Mouse (Mus musculus) liver, embryonic 16.5 days (tissue): ENCODE results near the gene Olfr734. TPM values are rescaled to one million over a fixed set of nuclear protein-coding genes. Genes with fewer than 3 reads are reported as not detected.

ENCODE experiments used
- ATAC-seq: fragments of 200-750 bp; cut with Nextera tagmentation; 2 replicates; pipeline ENCODE4 v1.8.0; 2017; ENCODE audit warnings: low read depth, mild to moderate bottlenecking, moderate number of reproducible peaks, moderate library complexity
- H3K27ac ChIP-seq: fragments of 300-500 bp; sonication (generic); 2 replicates; pipeline ENCODE4 v1.5.1; 2014; ENCODE audit warnings: mild to moderate bottlenecking, low read length
- H3K27me3 ChIP-seq: fragments of 300-500 bp; sonication (generic); 2 replicates; pipeline ENCODE4 v1.6.1; 2014; ENCODE audit warnings: low read depth, low read length, mixed read lengths; ENCODE audit not compliant: control insufficient read depth, insufficient read depth
- H3K36me3 ChIP-seq: fragments of 300-500 bp; sonication (generic); 2 replicates; pipeline ENCODE4 v1.6.1; 2014; ENCODE audit warnings: mild to moderate bottlenecking; ENCODE audit not compliant: control insufficient read depth, insufficient read depth
- H3K4me1 ChIP-seq: fragments of 300-500 bp; sonication (generic); 2 replicates; pipeline ENCODE4 v1.6.1; 2014; ENCODE audit warnings: low read depth, low read length, mixed read lengths; ENCODE audit not compliant: control insufficient read depth
- H3K4me2 ChIP-seq: fragments of 300-500 bp; sonication (generic); 2 replicates; pipeline ENCODE4 v1.6.1; 2014; ENCODE audit warnings: low read depth, low read length, mixed read lengths
- H3K4me3 ChIP-seq: fragments of 300-500 bp; sonication (generic); 2 replicates; pipeline ENCODE4 v1.5.1; 2014; ENCODE audit warnings: low read depth, mild to moderate bottlenecking, low read length
- H3K9ac ChIP-seq: fragments of 300-500 bp; sonication (generic); 2 replicates; pipeline ENCODE4 v1.6.1; 2014; ENCODE audit warnings: low read depth, low read length
- H3K9me3 ChIP-seq: fragments of 300-500 bp; sonication (generic); replicated peaks from 2 replicates; pipeline ENCODE4 v1.6.1; 2016; ENCODE audit warnings: low read length; ENCODE audit not compliant: control insufficient read depth
- WGBS: fragments of 180-500 bp; shearing (Covaris S2); extraction: QIAGEN DNeasy Blood & Tissue Kit; methylation state at CpG from one replicate; pipeline ENCODE4 v1.1.7; 2014; ENCODE audit not compliant: insufficient replicate concordance; 5-methylcytosine and 5-hydroxymethylcytosine counted together
- polyA plus RNA-seq: library from polyadenylated mRNA; unstranded; fragments of >200 nt; fragmentation: Nextera tagmentation; extraction: Ambion mirVana; gene quantifications from 2 replicates; pipeline ENCODE4 v1.2.1, GENCODE M21; 2015

Gene Olfr734
- polyA plus RNA-seq, result not detected in 2 replicates

GRCm38 (mm10) chr14:50326661-50327060 lies at the start of gene Olfr734:
Olfr734 (minus strand) TSS chr14:50326761.
- Histone ChIP-seq H3K4me2 (no peak within 1 kb of the TSS), H3K4me3 (no peak within 1 kb of the TSS), H3K4me1 (no peaks in the 10 kb centered on the region), H3K9ac (no peak within 1 kb of the TSS), H3K27ac (no peak within 1 kb of the TSS), H3K27me3 (no peaks in the 10 kb centered on the region), H3K36me3 (no peaks in the 10 kb centered on the region), H3K9me3 (no peaks in the 10 kb centered on the region)
- WGBS, result 28% methylated on average over 1 of the region's 1 CpGs
- no peak for ATAC-seq

- H3K4me3 ChIP-seq, result no peak overlapping the region
- no peaks in the 10 kb centered on the region for H3K27me3 ChIP-seq
- H3K4me2 ChIP-seq, result no peak overlapping the region
- 63% methylated on average over 2 of the region's 2 CpGs for WGBS
- no peak for ATAC-seq
- H3K27ac ChIP-seq, result no peak overlapping the region
- H3K9ac ChIP-seq, result no peak overlapping the region
- no peaks in the 10 kb centered on the region for H3K36me3 ChIP-seq
- no peaks in the 10 kb centered on the region for H3K4me1 ChIP-seq
- no peaks in the 10 kb centered on the region; the same call in 1 of the 2 replicates for H3K9me3 ChIP-seq
These were observed 37.0 kb upstream of the Olfr734 start for GRCm38 (mm10) chr14:50363561-50363960.

GRCm38 (mm10) chr14:50360480-50360879 lies 33.9 kb upstream of the Olfr734 start:
- Histone ChIP-seq H3K4me3 (no peak overlapping the region), H3K27ac (no peak overlapping the region), H3K4me1 (no peaks in the 10 kb centered on the region), H3K36me3 (no peaks in the 10 kb centered on the region), H3K9ac (no peak overlapping the region), H3K9me3 (no peaks in the 10 kb centered on the region), H3K4me2 (no peak overlapping the region), H3K27me3 (no peaks in the 10 kb centered on the region)
- ATAC-seq, result no peak
- WGBS, result 54% methylated on average over 3 of the region's 3 CpGs

DNA sequence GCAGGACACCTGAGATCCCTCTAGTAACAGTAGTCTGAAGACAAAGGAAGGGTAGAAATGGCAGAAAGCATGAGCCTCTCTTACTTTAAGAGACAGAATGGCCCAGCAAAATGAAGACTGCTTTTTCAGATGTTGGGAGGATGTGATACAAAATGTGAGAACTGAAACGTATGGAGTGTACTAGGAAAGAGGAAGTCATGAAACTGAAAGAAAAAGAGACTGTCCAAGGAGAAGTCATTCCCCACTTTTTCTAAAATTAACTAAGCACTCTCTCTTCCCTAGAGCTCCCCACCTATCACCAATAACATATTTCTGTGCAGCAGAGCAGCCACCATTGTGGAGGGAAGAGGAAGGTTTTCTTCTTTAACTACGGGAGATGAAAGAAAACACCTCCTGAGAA lies 31.0 kb upstream of the Olfr734 start, which contains the start of gene Tlr11:
TSS of gene Tlr11 (plus strand) at position 322 of the 400 bp plus-strand sequence.
- no peaks in the 10 kb centered on the region for H3K36me3 ChIP-seq
- H3K4me3 ChIP-seq, result no peak within 1 kb of the TSS
- no peaks in the 10 kb centered on the region for H3K27me3 ChIP-seq
- H3K27ac ChIP-seq, result no peak within 1 kb of the TSS
- no peaks in the 10 kb centered on the region for H3K9me3 ChIP-seq
- no peak within 1 kb of the TSS for H3K9ac ChIP-seq
- H3K4me2 ChIP-seq, result no peak within 1 kb of the TSS
- ATAC-seq, result no peak
- no peaks in the 10 kb centered on the region for H3K4me1 ChIP-seq
- 39% methylated on average over 2 of the region's 2 CpGs for WGBS

GRCm38 (mm10) chr14:50356725-50357124 lies 30.2 kb upstream of the Olfr734 start:
- 41% methylated on average over 2 of the region's 2 CpGs for WGBS
- H3K4me2 ChIP-seq, result no peak overlapping the region
- H3K27me3 ChIP-seq, result no peaks in the 10 kb centered on the region
- H3K36me3 ChIP-seq, result no peaks in the 10 kb centered on the region
- H3K9me3 ChIP-seq, result no peaks in the 10 kb centered on the region
- H3K4me1 ChIP-seq, result no peaks in the 10 kb centered on the region
- H3K27ac ChIP-seq, result no peak overlapping the region
- H3K4me3 ChIP-seq, result no peak overlapping the region
- no peak; the same call in 1 of the 2 replicates for ATAC-seq
- H3K9ac ChIP-seq, result no peak overlapping the region

DNA sequence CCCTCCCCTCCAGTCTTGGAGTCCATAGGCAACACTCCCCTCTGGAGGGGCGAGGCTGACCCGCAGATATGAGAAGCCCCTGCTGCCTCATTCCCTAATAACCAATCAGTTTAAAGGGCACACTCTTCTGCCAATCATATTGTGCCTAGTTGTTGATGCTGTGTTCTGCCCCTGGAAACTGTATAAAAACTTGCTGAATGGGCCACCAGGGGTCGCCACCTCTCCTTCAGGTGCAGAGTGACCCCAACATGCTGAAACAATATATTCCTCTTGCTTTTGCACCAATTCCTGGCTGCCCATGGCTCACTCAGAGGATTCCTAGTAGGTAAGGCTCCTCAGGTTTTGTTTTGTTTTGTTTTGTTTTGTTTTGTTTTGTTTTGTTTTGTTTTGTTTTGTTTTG lies 25.9 kb upstream of the Olfr734 start:
- H3K36me3 ChIP-seq, result no peaks in the 10 kb centered on the region
- H3K4me2 ChIP-seq, result no peak overlapping the region
- no peaks in the 10 kb centered on the region for H3K9me3 ChIP-seq
- no peak for ATAC-seq
- no peak overlapping the region for H3K4me3 ChIP-seq
- WGBS, result 37% methylated on average over 3 of the region's 3 CpGs
- H3K4me1 ChIP-seq, result no peaks in the 10 kb centered on the region
- no peak overlapping the region for H3K9ac ChIP-seq
- no peak overlapping the region for H3K27ac ChIP-seq
- no peaks in the 10 kb centered on the region for H3K27me3 ChIP-seq

DNA sequence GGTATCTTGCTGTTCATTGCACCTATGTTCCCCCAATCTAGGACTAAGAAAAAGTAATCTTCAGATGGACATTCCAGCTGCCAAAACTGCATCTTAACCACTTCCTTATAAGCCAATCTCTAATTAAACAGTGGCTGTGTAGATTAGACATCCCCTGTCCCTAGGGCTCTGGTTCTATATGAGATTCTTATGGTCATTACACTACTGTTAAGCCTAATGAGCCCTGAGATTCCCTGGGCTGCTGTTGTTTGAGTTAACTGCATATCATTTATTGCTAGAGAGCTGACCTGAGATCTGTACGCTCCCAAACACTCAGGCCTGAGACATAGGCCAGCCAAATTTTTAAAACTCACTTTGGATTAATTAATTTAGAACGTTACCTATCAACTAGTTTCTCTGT lies 22.2 kb upstream of the Olfr734 start, which contains the start of gene Olfr735:
TSS of gene Olfr735 (minus strand) at position 77 of the 400 bp plus-strand sequence.
- no peak within 1 kb of the TSS for H3K4me2 ChIP-seq
- no peak for ATAC-seq
- H3K27ac ChIP-seq, result no peak within 1 kb of the TSS
- no peaks in the 10 kb centered on the region for H3K36me3 ChIP-seq
- H3K27me3 ChIP-seq, result no peaks in the 10 kb centered on the region
- no peak within 1 kb of the TSS for H3K4me3 ChIP-seq
- H3K4me1 ChIP-seq, result no peaks in the 10 kb centered on the region
- H3K9ac ChIP-seq, result no peak within 1 kb of the TSS
- 61% methylated on average over 2 of the region's 2 CpGs for WGBS
- no peaks in the 10 kb centered on the region for H3K9me3 ChIP-seq

- H3K9ac ChIP-seq, result no peak within 1 kb of the TSS
- H3K4me1 ChIP-seq, result no peaks in the 10 kb centered on the region
- H3K36me3 ChIP-seq, result no peaks in the 10 kb centered on the region
- no peak for ATAC-seq
- no peak within 1 kb of the TSS for H3K4me2 ChIP-seq
- H3K27ac ChIP-seq, result no peak within 1 kb of the TSS
- no peaks in the 10 kb centered on the region for H3K27me3 ChIP-seq
- no peaks in the 10 kb centered on the region for H3K9me3 ChIP-seq
- H3K4me3 ChIP-seq, result no peak within 1 kb of the TSS
These were observed 25.1 kb downstream of the Olfr734 start, which contains the start of gene Olfr733 for GRCm38 (mm10) chr14:50301422-50301821. Olfr733 (minus strand) TSS chr14:50301522.

DNA sequence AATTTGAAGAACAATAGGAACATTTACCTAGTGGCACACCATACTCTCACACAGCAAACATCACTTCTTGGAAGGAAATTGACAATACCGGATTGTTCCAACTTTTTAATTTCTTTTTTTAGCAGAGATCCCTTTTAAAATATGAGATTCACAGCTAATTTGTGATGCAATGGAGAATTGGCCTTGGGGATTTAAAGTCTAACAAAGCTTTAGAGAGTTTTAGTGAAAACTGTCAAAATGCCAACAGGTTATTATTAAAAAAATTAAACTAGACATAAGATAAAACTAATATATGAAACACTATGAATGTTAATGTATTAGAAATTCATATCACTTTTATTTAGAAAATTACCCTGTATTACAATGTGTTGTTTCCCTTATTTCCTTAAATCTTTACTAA lies 42.5 kb downstream of the Olfr734 start, which contains the start of gene Olfr732:
TSS of gene Olfr732 (minus strand) at position 101 of the 400 bp plus-strand sequence.
- no peaks in the 10 kb centered on the region for H3K36me3 ChIP-seq
- H3K27me3 ChIP-seq, result no peaks in the 10 kb centered on the region
- no peak within 1 kb of the TSS for H3K27ac ChIP-seq
- no peaks in the 10 kb centered on the region for H3K9me3 ChIP-seq
- no peak within 1 kb of the TSS for H3K4me3 ChIP-seq
- 73% methylated on average over 1 of the region's 1 CpGs for WGBS
- H3K9ac ChIP-seq, result no peak within 1 kb of the TSS
- no peak for ATAC-seq
- H3K4me2 ChIP-seq, result no peak within 1 kb of the TSS
- H3K4me1 ChIP-seq, result no peaks in the 10 kb centered on the region
